Mouse (Mus musculus) lung, postnatal 4 days (tissue): ENCODE data around the gene Med27.

Source experiments
- DNase-seq, 2 experiments: peaks; one replicate each; pipeline ENCODE4 v3.0.0; 2021

Med27 gene

DNA sequence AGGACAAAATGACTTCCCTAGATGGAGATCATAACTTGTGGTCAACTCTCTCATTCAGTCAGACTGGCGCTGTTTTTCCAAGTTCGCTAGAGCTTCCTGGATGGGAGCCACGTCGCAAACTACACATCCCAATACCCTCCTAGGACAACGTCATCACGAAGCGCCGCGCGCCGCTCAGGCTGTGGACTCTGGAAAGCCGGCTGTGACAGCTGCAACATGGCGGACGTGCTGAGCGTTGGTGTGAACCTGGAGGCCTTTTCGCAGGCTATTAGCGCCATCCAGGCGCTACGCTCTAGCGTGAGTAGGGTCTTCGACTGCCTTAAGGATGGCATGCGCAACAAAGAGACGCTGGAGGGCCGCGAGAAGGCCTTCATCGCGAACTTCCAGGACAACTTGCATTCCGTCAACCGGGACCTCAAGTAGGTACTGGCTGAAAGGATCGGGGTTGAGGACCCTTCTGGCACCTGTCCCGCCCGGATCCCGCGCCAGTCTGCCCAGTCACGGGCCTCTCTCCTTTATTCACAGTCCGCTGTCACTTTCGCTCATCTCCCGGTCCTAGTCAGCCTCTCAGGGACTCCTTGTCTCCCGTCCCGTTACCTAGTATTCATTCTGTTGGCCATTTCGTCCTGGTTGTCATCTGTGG lies at the start of gene Med27:
Gene Med27, plus strand, starts transcription at position 191 of the 643 bp plus-strand sequence.
- peak; percentile 96 for DNase-seq

- DNase-seq, result peak; percentile 25 to 38
Measured at GRCm38 (mm10) chr2:29309966-29310365, 36.7 kb upstream of the Med27 start.

GRCm38 (mm10) chr2:29312058-29312457 lies 34.6 kb upstream of the Med27 start:
- no peak for DNase-seq

DNA sequence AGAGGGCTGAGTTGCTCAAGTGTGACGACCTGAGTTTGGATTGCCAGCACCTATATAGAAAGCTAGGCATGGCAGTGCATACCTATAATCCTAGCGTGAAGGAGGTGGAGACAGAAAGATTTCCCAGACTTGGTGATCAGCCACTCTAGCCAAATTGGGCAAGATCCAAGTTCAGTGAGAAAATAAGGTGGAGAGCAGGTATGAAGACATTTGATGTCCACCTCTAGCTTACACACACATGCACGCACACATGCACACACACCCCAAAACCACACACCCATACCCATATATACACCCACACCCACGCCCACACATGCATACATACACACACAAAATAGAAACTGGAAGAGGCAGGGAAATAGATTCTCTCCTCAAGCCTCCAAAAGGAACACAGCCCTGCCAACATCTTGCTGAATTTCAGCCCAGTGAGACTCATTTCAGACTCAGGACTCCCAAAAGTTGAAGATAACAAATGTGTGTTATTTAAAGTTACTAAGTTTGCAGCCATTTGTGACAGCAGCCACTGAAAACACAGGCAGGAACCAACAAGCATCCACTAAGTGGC lies 28.6 kb upstream of the Med27 start:
- no peak for DNase-seq

- DNase-seq, result no peak
Measured at GRCm38 (mm10) chr2:29318596-29318995, 28.0 kb upstream of the Med27 start.

- no peak for DNase-seq
Measured at GRCm38 (mm10) chr2:29320229-29320751, 26.3 kb upstream of the Med27 start.

DNA sequence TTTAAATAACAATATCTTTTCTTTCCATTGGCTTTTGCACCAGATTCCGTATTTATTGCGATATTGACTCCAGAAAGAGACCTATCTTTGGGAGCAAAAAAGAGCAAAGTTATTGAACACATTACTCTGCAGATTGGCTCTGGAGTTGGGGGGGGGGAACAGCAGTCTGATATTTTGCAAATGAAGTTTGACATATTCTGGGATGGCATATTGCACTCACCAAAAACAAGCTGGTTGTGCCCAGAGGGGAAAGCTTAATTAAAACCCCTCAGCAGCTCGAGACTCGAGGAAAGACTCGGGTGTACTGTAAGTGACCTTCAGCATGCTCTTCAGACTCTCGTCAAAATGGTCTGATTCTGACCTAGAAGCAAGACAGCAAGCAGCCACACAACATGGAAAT lies 25.8 kb upstream of the Med27 start:
- no peak for DNase-seq

- no peak for DNase-seq
Measured at GRCm38 (mm10) chr2:29324456-29324855, 22.2 kb upstream of the Med27 start.

DNA sequence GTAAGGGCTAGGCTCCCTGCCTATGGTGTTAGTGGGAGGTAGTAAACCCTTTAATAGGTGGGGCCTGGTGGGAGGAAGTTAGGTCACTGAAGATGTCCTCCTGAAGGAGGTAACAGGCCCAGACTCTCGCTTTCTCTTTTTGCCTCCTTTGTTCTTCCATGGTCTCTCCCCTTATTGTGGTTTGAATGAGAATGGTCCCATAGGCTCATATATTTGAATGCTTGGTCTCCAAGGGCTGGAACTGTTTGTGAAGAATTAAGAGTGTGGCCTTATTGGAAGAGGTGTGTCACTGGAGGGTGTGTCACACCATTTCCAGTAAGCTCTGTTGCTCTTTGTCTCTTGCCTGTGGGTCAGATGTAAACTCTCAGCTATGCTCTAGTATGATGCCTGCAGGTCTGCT lies 16.1 kb upstream of the Med27 start:
- no peak for DNase-seq

DNA sequence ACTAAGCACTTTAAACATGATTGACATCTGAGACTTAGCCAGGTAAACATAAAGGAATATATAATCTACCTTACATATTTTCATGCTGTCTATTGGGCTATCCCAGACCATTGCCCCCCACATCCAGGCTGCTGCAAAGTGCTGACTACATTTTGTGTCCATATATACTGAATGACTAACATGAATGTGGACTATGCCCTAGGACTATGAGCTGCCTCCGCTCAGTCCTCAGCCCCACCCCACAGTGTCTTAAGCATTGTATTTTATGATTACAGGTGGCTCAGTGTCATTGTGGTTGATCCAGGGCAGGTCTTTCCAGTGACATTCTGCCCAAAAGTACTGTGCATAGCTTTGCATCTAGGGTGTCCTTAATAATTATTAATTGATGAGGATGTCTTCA lies 8.2 kb upstream of the Med27 start:
- DNase-seq, result no peak

GRCm38 (mm10) chr2:29358696-29359375 lies 12.2 kb downstream of the Med27 start:
- DNase-seq, result no peak

- no peak for DNase-seq
Measured at GRCm38 (mm10) chr2:29360956-29361355, 14.3 kb downstream of the Med27 start.

DNA sequence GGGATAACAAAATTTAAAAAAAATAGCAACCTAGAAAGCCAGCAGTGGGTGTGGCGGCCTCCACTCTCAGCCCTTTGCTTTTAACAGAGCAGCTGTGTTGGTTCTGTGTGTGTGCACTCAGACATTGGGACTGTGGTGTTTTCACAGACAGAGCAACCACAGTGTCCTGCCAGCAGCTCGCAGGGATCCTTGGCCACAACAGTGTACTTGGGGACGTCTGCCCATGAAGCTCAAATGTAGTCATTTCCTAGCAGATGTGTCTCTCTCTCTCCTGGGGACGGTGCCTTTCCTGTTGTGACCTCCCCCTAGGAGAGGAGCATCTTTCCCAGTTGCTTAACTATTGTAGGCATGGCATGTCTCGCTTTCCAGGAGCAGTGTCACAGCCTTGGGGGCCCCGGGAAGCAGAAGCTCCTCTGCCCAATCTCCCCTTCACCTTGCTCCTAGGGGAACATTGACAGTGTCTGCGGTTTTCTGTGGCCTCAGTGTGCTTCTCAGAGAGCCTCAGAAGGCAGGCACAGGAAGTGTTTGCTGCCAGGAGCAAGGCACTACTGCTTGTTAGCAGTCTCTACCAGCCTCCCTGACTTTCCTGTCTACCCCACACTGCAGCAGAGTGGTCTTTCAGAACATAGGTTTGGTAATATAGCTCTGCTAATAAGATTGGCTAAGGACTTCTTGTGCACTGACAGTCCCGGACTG lies 18.5 kb downstream of the Med27 start:
- no peak for DNase-seq

GRCm38 (mm10) chr2:29368730-29369129 lies 22.1 kb downstream of the Med27 start:
- peak; percentile 22 to 53 for DNase-seq

DNA sequence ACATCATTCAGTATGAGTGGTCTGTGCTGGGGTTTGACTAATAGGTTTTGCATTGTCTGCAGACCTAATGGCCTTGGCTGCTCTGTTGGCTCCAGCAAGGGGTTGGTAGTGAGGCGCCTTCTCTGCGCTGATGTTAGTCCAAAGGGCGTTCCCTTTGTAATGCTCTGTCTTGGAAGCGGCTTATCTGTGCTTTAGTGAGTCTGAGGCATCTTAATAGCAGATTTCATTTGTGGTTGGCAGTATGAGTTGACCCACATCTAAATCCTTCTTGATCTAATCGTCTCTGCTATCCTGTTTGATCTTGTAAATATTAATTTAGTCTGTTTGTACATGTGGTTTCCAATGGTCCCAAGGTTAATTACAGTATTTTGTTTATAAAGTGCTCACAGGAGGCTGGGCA lies 25.6 kb downstream of the Med27 start:
- no peak for DNase-seq

- no peak for DNase-seq
Measured at GRCm38 (mm10) chr2:29381683-29382082, 35.1 kb downstream of the Med27 start.

- DNase-seq, result no peak
Measured at GRCm38 (mm10) chr2:29382583-29382982, 36.0 kb downstream of the Med27 start.

- DNase-seq, result no peak
Measured at GRCm38 (mm10) chr2:29383133-29383532, 36.5 kb downstream of the Med27 start.

- DNase-seq, result no peak
Measured at GRCm38 (mm10) chr2:29385405-29385804, 38.8 kb downstream of the Med27 start.

DNA sequence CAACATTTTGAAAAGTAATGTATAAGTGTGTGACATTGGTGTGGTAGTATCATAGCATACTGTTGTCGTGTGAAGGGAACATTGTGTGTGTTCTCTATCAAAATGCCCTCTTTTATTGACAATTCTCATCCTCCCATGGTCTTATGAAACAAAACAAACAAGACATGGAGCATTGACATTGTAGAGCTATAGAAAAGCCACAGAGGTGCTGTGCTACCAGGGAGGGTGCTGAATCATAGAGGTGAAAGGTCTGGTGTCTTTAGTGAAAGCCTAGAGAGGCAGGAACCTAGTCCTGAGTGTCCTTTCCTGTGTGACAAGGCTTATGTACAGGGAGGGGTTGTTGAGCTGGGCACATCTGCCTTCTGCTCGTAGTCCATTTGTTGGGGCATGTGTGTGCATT lies 40.6 kb downstream of the Med27 start:
- no peak for DNase-seq

DNA sequence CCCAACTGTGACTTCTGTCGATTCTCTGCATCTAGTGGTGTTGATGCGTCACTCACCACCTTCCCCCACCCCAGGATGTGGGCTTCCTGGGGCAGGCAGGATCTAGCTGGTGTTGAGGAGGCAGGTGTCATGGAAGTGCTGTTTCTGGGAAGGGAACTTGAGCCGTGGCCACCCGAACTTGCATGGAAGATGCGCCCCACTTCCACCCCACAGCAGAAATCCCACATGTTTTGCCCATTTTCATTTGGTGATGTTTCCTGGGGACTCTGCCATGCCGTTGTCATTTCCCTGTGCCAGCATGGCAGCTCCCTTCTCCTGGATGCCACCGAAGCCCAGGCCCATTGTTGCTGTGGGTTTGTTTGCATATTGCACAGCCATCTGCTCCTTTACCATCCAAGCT lies 42.3 kb downstream of the Med27 start:
- DNase-seq, result no peak

GRCm38 (mm10) chr2:29391086-29391485 lies 44.5 kb downstream of the Med27 start:
- DNase-seq, result no peak

DNA sequence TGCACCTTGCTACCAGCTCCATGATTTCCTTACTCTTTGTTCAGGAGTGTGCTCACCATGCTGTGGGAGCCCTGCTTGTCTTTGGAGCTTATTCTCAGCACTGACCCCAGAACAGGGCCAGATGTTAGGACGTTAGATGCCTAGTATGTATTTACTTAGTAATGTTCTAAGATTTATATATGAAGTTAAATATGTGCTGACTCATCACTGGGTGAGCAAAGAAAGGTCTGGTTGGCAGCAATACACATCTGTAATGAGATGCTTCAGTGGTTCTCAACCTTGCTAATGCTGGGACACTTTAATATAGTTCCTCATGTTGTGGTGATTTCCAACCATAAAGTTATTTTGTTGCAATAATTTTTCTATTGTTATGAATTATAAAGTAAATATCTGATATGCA lies 45.4 kb downstream of the Med27 start:
- no peak for DNase-seq

DNA sequence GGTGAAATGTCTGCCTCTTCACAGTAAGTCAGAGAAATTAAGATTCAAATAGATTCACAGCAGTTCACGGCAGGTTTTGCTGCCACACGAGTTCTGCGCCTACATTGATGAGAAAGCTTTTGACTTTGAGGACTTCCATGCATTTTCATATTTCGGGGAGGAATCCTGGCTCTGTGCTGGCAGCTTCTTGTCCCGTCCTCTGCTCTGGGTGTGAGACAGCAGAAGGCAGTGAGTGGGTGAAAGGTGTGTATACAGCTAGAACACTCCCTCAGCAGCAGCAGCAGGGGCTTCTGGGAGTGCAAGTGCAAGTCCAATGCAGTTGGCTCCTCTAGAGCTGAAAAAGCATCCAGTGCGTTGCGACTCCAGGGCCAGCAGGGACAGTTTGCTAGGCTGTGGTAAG lies 53.6 kb downstream of the Med27 start:
- DNase-seq, result no peak
